Mouse (Mus musculus) MEL (cell line): ENCODE measurements around the gene Doc2g. TPM values are rescaled to one million over a fixed set of nuclear protein-coding genes. Genes with fewer than 3 reads are reported as not detected.
"Not testable (repeated sequence)": the region's sequence is repeated elsewhere in the genome, so short reads cannot be mapped to it uniquely, and the experiment has no call there.

Experiments used
- DNase-seq: peaks from one replicate; pipeline ENCODE4 v3.0.0; 2011; ENCODE audit warnings: low read depth, low spot score
- H3K27ac ChIP-seq: 2 replicates; pipeline ENCODE4 v1.5.1; 2012; ENCODE audit warnings: low read depth, mild to moderate bottlenecking, control low read depth, low read length, moderate library complexity; ENCODE audit not compliant: control insufficient read depth
- H3K27me3 ChIP-seq, 2 experiments: fragments of 150-350 bp in 1 of 2; sonication (generic) in 1 of 2; 2 replicates each; pipeline ENCODE4 v1.6.1; 2012; ENCODE audit warnings: low read length in 2 of 2, mild to moderate bottlenecking in 2 of 2, improper control_type of control experiment in 1 of 2, moderate library complexity in 1 of 2; ENCODE audit not compliant: insufficient read depth in 2 of 2, control insufficient read depth in 1 of 2
- H3K36me3 ChIP-seq, 2 experiments: 2 replicates each; pipeline ENCODE4 v1.6.1; 2012 to 2014; ENCODE audit warnings: low read length in 2 of 2, improper control_type of control experiment in 1 of 2, inconsistent platforms in 1 of 2, mild to moderate bottlenecking in 1 of 2; ENCODE audit not compliant: insufficient read depth in 2 of 2, control insufficient read depth in 1 of 2
- H3K4me1 ChIP-seq, 2 experiments: fragments of 150-350 bp in 1 of 2; sonication (generic) in 1 of 2; 2 replicates each; pipeline ENCODE4 v1.6.1; 2012; ENCODE audit warnings: low read length in 2 of 2, improper control_type of control experiment in 1 of 2, mild to moderate bottlenecking in 1 of 2; ENCODE audit not compliant: insufficient read depth in 2 of 2, control insufficient read depth in 1 of 2
- H3K4me3 ChIP-seq, 2 experiments: fragments of 150-350 bp in 1 of 2; sonication (generic) in 1 of 2; 2 replicates each; pipeline ENCODE4 v1.5.1; 2012; ENCODE audit warnings: low read depth in 2 of 2, low read length in 2 of 2, mild to moderate bottlenecking in 2 of 2, moderate library complexity in 2 of 2, control low read depth in 1 of 2, improper control_type of control experiment in 1 of 2; ENCODE audit not compliant: control insufficient read depth in 1 of 2, insufficient read depth in 1 of 2
- H3K79me2 ChIP-seq: 2 replicates; pipeline ENCODE4 v1.6.1; 2012; ENCODE audit warnings: mild to moderate bottlenecking, low read length, moderate library complexity; ENCODE audit not compliant: control insufficient read depth, poor library complexity, insufficient read depth
- H3K9ac ChIP-seq: 2 replicates; pipeline ENCODE4 v1.6.1; 2012; ENCODE audit warnings: low read depth, mild to moderate bottlenecking, control low read depth, low read length, moderate library complexity; ENCODE audit not compliant: control insufficient read depth, poor library complexity, severe bottlenecking
- H3K9me3 ChIP-seq: fragments of 150-350 bp; sonication (generic); replicated peaks from 2 replicates; pipeline ENCODE4 v1.6.1; 2012; ENCODE audit warnings: mild to moderate bottlenecking, low read length, improper control_type of control experiment, moderate library complexity; ENCODE audit not compliant: insufficient read depth
- BHLHE40 ChIP-seq: IDR thresholded peaks from 2 replicates; pipeline ENCODE4 v1.6.1; 2012; ENCODE audit warnings: low read depth, mild to moderate bottlenecking, inconsistent platforms, low read length, improper control_type of control experiment, borderline replicate concordance
- CTCF ChIP-seq, 3 experiments: IDR thresholded peaks in 2 of 3; conservative IDR thresholded peaks in 1 of 3; 2 replicates each; pipeline ENCODE4 v1.5.1; 2011 to 2012; ENCODE audit warnings: low read length in 3 of 3, low read depth in 2 of 3, mild to moderate bottlenecking in 2 of 3, improper control_type of control experiment in 1 of 3, inconsistent platforms in 1 of 3, mixed read lengths in 1 of 3, moderate library complexity in 1 of 3; ENCODE audit not compliant: control insufficient read depth in 1 of 3, insufficient read depth in 1 of 3, poor library complexity in 1 of 3, severe bottlenecking in 1 of 3
- E2F4 ChIP-seq: IDR thresholded peaks from 2 replicates; pipeline ENCODE4 v1.6.1; 2011; ENCODE audit warnings: low read depth, low read length, improper control_type of control experiment, borderline replicate concordance
- ETS1 ChIP-seq: IDR thresholded peaks from 2 replicates; pipeline ENCODE4 v1.6.1; 2012; ENCODE audit warnings: low read depth, mild to moderate bottlenecking, inconsistent platforms, low read length, improper control_type of control experiment, moderate library complexity
- GABPA ChIP-seq: IDR thresholded peaks from 2 replicates; pipeline ENCODE4 v1.6.1; 2012; ENCODE audit warnings: low read depth, mild to moderate bottlenecking, inconsistent platforms, low read length, improper control_type of control experiment, moderate library complexity
- HCFC1 ChIP-seq: IDR thresholded peaks from 2 replicates; pipeline ENCODE4 v1.6.1; 2012; ENCODE audit warnings: low read depth, mild to moderate bottlenecking, inconsistent platforms, low read length, improper control_type of control experiment, moderate library complexity
- MAZ ChIP-seq: IDR thresholded peaks from 2 replicates; pipeline ENCODE4 v1.6.1; 2012; ENCODE audit warnings: low read depth, mild to moderate bottlenecking, inconsistent platforms, low read length, improper control_type of control experiment
- MEF2A ChIP-seq: IDR thresholded peaks from 2 replicates; pipeline ENCODE4 v1.6.1; 2014; ENCODE audit warnings: low read depth, mild to moderate bottlenecking, inconsistent platforms, low read length, improper control_type of control experiment; ENCODE audit not compliant: poor library complexity, insufficient replicate concordance, severe bottlenecking; ENCODE audit errors: extremely low read depth
- MXI1 ChIP-seq: IDR thresholded peaks from 2 replicates; pipeline ENCODE4 v1.6.1; 2011; ENCODE audit warnings: mild to moderate bottlenecking, low read depth, low read length, improper control_type of control experiment
- POLR2A ChIP-seq, 2 experiments: IDR thresholded peaks; 2 replicates each; pipeline ENCODE4 v1.6.1; 2011 to 2012; ENCODE audit warnings: low read length in 2 of 2, mild to moderate bottlenecking in 2 of 2, control low read depth in 1 of 2, improper control_type of control experiment in 1 of 2, low read depth in 1 of 2, moderate library complexity in 1 of 2; ENCODE audit not compliant: control insufficient read depth in 1 of 2, insufficient read depth in 1 of 2, poor library complexity in 1 of 2
- POLR2AphosphoS5 ChIP-seq: IDR thresholded peaks from 2 replicates; pipeline ENCODE4 v1.6.1; 2012; ENCODE audit warnings: low read depth, borderline replicate concordance, mild to moderate bottlenecking, inconsistent platforms, low read length, moderate library complexity, mixed read lengths
- SIN3A ChIP-seq: IDR thresholded peaks from 2 replicates; pipeline ENCODE4 v1.6.1; 2012; ENCODE audit warnings: low read length, improper control_type of control experiment, inconsistent platforms
- SMC3 ChIP-seq: IDR thresholded peaks from 2 replicates; pipeline ENCODE4 v1.6.1; 2011; ENCODE audit warnings: low read depth, low read length, improper control_type of control experiment
- TBP ChIP-seq: IDR thresholded peaks from 2 replicates; pipeline ENCODE4 v1.8.0; 2011; ENCODE audit warnings: low read depth, low read length, improper control_type of control experiment
- TCF12 ChIP-seq: IDR thresholded peaks from 2 replicates; pipeline ENCODE4 v1.6.1; 2014; ENCODE audit warnings: low read depth, mild to moderate bottlenecking, inconsistent platforms, low read length, improper control_type of control experiment, moderate library complexity
- UBTF ChIP-seq: IDR thresholded peaks from 2 replicates; pipeline ENCODE4 v1.6.1; 2012; ENCODE audit warnings: low read depth, mild to moderate bottlenecking, inconsistent platforms, low read length, improper control_type of control experiment, moderate library complexity, borderline replicate concordance; ENCODE audit not compliant: insufficient read depth
- USF1 ChIP-seq: IDR thresholded peaks from 2 replicates; pipeline ENCODE4 v1.6.1; 2014; ENCODE audit warnings: low read depth, mild to moderate bottlenecking, inconsistent platforms, low read length, improper control_type of control experiment, moderate library complexity
- ZC3H11A ChIP-seq: IDR thresholded peaks from 2 replicates; pipeline ENCODE4 v1.6.1; 2012; ENCODE audit warnings: low read depth, mild to moderate bottlenecking, inconsistent platforms, low read length, improper control_type of control experiment
- ZKSCAN1 ChIP-seq: IDR thresholded peaks from 2 replicates; pipeline ENCODE4 v1.6.1; 2012; ENCODE audit warnings: low read depth, mild to moderate bottlenecking, inconsistent platforms, low read length, improper control_type of control experiment, moderate library complexity
- polyA plus RNA-seq, 2 experiments: library from polyadenylated mRNA; stranded (reverse) in 1 of 2; unstranded in 1 of 2; fragments of >175 nt in 1 of 2; fragments of >200 nt in 1 of 2; gene quantifications; 2 replicates each; pipeline versions ENCODE4 v1.2.1 to v1.2.4; 2012; ENCODE audit warnings: low replicate concordance in 2 of 2, low read depth in 1 of 2; ENCODE audit not compliant: insufficient read length in 2 of 2, insufficient read depth in 1 of 2, missing spikeins in 1 of 2
- total RNA-seq: library from RNA; depleted of rRNA; stranded (reverse); fragments of 300-350 nt; gene quantifications from 2 replicates; pipeline ENCODE4 v1.2.3, GENCODE M21; 2012

Doc2g gene
- total and polyA plus RNA-seq, 3 experiments: 9.9 to 16.0 TPM; not detected in 1

- TF ChIP-seq TBP: peak; percentile 97
- TF ChIP-seq GABPA: no peak
- TF ChIP-seq TCF12: peak; percentile 51
- TF ChIP-seq SMC3: no peak
- TF ChIP-seq POLR2AphosphoS5: peak; percentile 72; the same call in 1 of the 2 replicates
- peak; percentile 93 to 98 for TF ChIP-seq POLR2A (IDR thresholded peaks at IDR 0.05; ENCODE audit: control insufficient read depth in 1 of 2, insufficient read depth in 1 of 2, low read depth in 1 of 2, low read length in 2 of 2, poor library complexity in 1 of 2)
- TF ChIP-seq MAZ: peak; percentile 50; the same call in 1 of the 2 replicates
- TF ChIP-seq HCFC1: peak; percentile 76
- TF ChIP-seq BHLHE40: peak; percentile 12; the same call in 1 of the 2 replicates
Measured at GRCm38 (mm10) chr19:4037788-4038232, 34.7 kb downstream of the Doc2g start, which contains the start of gene Gstp1 (continued).

- H3K4me1 ChIP-seq, H3K79me2 ChIP-seq, H3K36me3 ChIP-seq, H3K9ac ChIP-seq, DNase-seq, H3K27ac ChIP-seq, H3K27me3 ChIP-seq, H3K4me3 ChIP-seq, H3K9me3 ChIP-seq: not testable (repeated sequence)
Measured at GRCm38 (mm10) chr19:4040941-4041340, 37.8 kb downstream of the Doc2g start.

GRCm38 (mm10) chr19:4041500-4041899 is 38.4 kb downstream of the Doc2g start:
- not testable (repeated sequence) for DNase-seq, H3K27me3 ChIP-seq, H3K4me1 ChIP-seq, H3K4me3 ChIP-seq, H3K9me3 ChIP-seq, H3K79me2 ChIP-seq, H3K9ac ChIP-seq, H3K36me3 ChIP-seq, H3K27ac ChIP-seq

- H3K4me1 ChIP-seq: peaks cover 0 to 9% of the 10 kb centered on the region in 2 experiments; a peak in 2 of 4 replicates
- TF ChIP-seq UBTF (no peak), USF1 (no peak), ETS1 (no peak), MXI1 (no peak), CTCF (IDR thresholded peaks at IDR 0.05 in 2 of 3, conservative IDR thresholded peaks at IDR 0.05 in 1 of 3; ENCODE audit: control insufficient read depth in 1 of 3, insufficient read depth in 1 of 3, low read depth in 2 of 3, low read length in 3 of 3, poor library complexity in 1 of 3, severe bottlenecking in 1 of 3) (no peak), MAZ (no peak), ZC3H11A (no peak), E2F4 (no peak), ZKSCAN1 (no peak), TCF12 (no peak), MEF2A (no peak), SIN3A (no peak)
- TF ChIP-seq, all 39 proteins: peak for 0
- H3K4me3 ChIP-seq: no peak overlapping the region
- no peak overlapping the region for H3K9ac ChIP-seq
- DNase-seq: no peak
- peaks cover 0 to 8% of the 10 kb centered on the region in 2 experiments; a peak in 2 of 4 replicates for H3K36me3 ChIP-seq
- no peaks in the 10 kb centered on the region for H3K9me3 ChIP-seq
- H3K79me2 ChIP-seq: peaks cover 4% of the 10 kb centered on the region
- no peak overlapping the region for H3K27ac ChIP-seq
- H3K27me3 ChIP-seq: no peaks in the 10 kb centered on the region
Measured at GRCm38 (mm10) chr19:4042124-4042523, 39.0 kb downstream of the Doc2g start.
